Mouse (Mus musculus): ENCODE results near the gene Rin2.

DNA sequence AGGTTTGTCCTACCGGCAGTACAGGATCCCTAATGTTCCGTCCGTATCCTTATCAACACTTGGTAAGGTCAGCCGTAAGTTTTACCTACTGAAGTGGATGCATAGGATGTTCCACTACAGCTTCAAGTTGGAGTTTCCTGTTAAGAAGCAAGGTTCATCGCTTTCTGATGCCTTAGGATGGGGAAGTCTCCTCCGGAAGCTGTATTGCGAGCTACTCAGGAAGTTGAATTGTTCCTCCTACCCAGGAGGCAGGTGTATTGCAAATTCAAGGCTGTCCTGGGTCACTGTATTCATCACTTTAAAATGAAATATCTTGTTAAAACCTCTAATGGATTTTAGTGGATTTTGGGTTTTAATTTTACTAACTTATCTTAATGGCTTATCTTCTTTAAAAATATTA is 79.0 kb downstream of the Rin2 start:
- TF ChIP-seq POLR2AphosphoS5 (IDR thresholded peaks at IDR 0.05; ENCODE audit: insufficient replicate concordance, low read depth, low read length) (no peak), CTCF (IDR thresholded peaks at IDR 0.05; ENCODE audit: low read depth, low read length) (no peak), GATA2 (IDR thresholded peaks at IDR 0.05; ENCODE audit: borderline replicate concordance, low read depth, low read length) (no peak), TAL1 (conservative IDR thresholded peaks at IDR 0.05; ENCODE audit: low read depth, low read length) (no peak)

All from G1E (cell line).